Mouse (Mus musculus) thymus, adult 2 months (tissue): ENCODE measurements around the gene Olfr545.
A peak's percentile ranks its signal among the peaks of the same experiment; 100 is the strongest.

Experiments
- CTCF ChIP-seq: fragments of 200-500 bp; IDR thresholded peaks from 2 replicates; pipeline ENCODE4 v1.5.1; 2012; ENCODE audit warnings: mild to moderate bottlenecking, control low read depth, low read length, moderate library complexity, borderline replicate concordance; ENCODE audit not compliant: control insufficient read depth, poor library complexity, insufficient read depth; ENCODE audit errors: extremely low read depth
- POLR2A ChIP-seq: fragments of 200-500 bp; IDR thresholded peaks from 2 replicates; pipeline ENCODE4 v1.6.1; 2012; ENCODE audit warnings: mild to moderate bottlenecking, low read length, control low read depth, moderate library complexity; ENCODE audit not compliant: control insufficient read depth, poor library complexity, insufficient read depth; ENCODE audit errors: extremely low read depth

DNA sequence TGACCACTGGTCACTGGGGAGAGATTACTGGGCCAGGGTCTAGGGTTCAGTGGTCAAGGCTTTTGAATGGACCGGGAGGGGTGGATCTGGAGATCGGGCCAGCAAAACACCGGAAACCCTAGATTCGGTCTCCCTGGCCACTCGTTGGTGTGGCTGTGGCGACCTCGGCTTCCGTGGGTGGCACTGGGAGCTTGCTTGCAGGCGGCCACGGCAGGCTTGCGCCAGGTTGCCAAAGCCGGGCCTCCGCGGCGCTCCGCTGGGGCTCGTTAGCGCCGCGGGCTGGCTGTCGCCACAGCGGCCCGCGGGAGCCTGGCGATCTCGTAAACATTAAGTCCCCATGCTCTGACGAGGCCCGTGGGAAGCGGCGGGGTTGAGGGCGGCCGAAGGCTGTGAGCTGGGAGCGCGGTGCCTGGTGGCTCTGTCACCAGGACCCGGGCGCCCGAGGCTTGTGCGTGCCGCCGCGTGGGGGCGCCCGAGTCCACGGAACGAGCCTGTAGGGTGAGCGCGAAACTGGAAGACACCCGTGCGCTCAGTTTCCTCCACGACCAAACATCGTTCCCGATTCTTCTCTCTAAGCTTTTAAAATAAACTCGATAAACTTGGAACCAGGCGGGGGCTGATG is 13.6 kb upstream of the Olfr545 start:
- TF ChIP-seq CTCF (peak; percentile 98), POLR2A (no peak)
